Mouse (Mus musculus) lung, embryonic 16.5 days (tissue): ENCODE measurements around the gene Gpalpp1. TPM values are rescaled to one million over a fixed set of nuclear protein-coding genes. Genes with fewer than 3 reads are reported as not detected.

Source experiments
- ATAC-seq: fragments of 200-750 bp; cut with Nextera tagmentation; 2 replicates; pipeline ENCODE4 v1.8.0; 2017; ENCODE audit warnings: low read depth, mild to moderate bottlenecking, moderate library complexity
- H3K27ac ChIP-seq: fragments of 300-500 bp; sonication (generic); 2 replicates; pipeline ENCODE4 v1.5.1; 2014; ENCODE audit warnings: mild to moderate bottlenecking, control low read depth, low read length
- H3K27me3 ChIP-seq: fragments of 300-500 bp; sonication (generic); 2 replicates; pipeline ENCODE4 v1.6.1; 2014; ENCODE audit warnings: low read depth, low read length, mixed read lengths; ENCODE audit not compliant: control insufficient read depth, insufficient read depth
- H3K36me3 ChIP-seq: fragments of 300-500 bp; sonication (generic); 2 replicates; pipeline ENCODE4 v1.6.1; 2014; ENCODE audit warnings: low read length; ENCODE audit not compliant: control insufficient read depth, insufficient read depth
- H3K4me1 ChIP-seq: fragments of 300-500 bp; sonication (generic); replicated peaks from 2 replicates; pipeline ENCODE4 v1.6.1; 2014; ENCODE audit warnings: low read length, mixed read lengths; ENCODE audit not compliant: control insufficient read depth, insufficient read depth
- H3K4me2 ChIP-seq: fragments of 300-500 bp; sonication (generic); 2 replicates; pipeline ENCODE4 v1.6.1; 2014; ENCODE audit warnings: low read depth, low read length, control low read depth
- H3K4me3 ChIP-seq: fragments of 300-500 bp; sonication (generic); 2 replicates; pipeline ENCODE4 v1.5.1; 2014; ENCODE audit warnings: mild to moderate bottlenecking, low read length, control low read depth
- H3K9ac ChIP-seq: fragments of 300-500 bp; sonication (generic); 2 replicates; pipeline ENCODE4 v1.6.1; 2014; ENCODE audit warnings: low read length, control low read depth
- H3K9me3 ChIP-seq: fragments of 300-500 bp; sonication (generic); 2 replicates; pipeline ENCODE4 v1.6.1; 2016; ENCODE audit warnings: low read length; ENCODE audit not compliant: control insufficient read depth
- WGBS: fragments of 180-500 bp; shearing (Covaris S2); extraction: QIAGEN DNeasy Blood & Tissue Kit; methylation state at CpG from one replicate; pipeline ENCODE4 v1.1.7; 2014; 5-methylcytosine and 5-hydroxymethylcytosine counted together
- polyA plus RNA-seq: library from polyadenylated mRNA; unstranded; fragments of >200 nt; fragmentation: Nextera tagmentation; extraction: Ambion mirVana; gene quantifications from 2 replicates; pipeline ENCODE4 v1.2.1, GENCODE M21; 2015

The Gpalpp1 gene
- polyA plus RNA-seq, 1 experiment from 2014 or later, result 12.9 TPM

DNA sequence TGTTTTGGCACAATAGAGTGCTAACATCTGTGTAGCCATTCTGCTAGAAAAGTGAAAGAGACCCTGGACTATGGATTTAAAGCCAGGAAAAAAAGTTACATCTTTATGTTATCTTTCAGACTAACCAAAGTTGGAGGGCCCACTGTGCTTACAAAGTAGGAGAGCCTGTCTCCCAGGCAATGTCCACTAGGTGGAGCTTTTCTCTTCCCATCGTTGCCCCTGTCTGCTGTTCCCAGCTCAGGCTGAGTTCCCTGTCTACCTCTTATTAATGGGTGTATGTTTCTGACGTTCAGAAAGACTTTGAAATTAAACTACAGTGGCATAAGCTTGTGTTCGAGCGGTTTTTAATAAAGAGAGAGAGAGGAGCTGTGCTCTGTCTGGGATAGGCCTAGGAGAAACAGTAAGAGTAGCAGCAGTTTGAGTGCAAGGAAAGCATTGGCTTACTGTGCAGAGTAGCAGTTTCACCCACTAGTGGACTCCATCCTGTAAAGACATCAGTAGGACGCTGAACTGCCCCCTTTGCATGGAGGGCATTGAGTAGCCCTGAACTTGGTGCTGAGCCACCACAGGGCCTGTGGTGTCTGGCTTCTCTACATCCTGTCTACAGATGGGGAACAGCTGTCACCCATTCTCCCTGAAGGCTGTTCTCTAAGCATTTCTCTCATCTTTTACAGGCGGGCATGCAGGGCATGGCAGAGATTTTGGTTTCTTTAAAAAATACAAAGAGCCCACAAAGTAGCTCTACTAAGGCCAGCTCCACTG, 11.5 kb upstream of the Gpalpp1 start:
- H3K27ac ChIP-seq, result peak overlapping the region; percentile 9
- peak; percentile 84 for ATAC-seq
- no peaks in the 10 kb centered on the region for H3K9me3 ChIP-seq
- H3K36me3 ChIP-seq, result peaks cover 23% of the 10 kb centered on the region
- H3K4me1 ChIP-seq, result peaks cover 5% of the 10 kb centered on the region; the same call in 1 of the 2 replicates
- 42% methylated on average over 6 of the region's 6 CpGs for WGBS
- no peak overlapping the region for H3K4me3 ChIP-seq
- H3K9ac ChIP-seq, result no peak overlapping the region
- no peak overlapping the region for H3K4me2 ChIP-seq
- no peaks in the 10 kb centered on the region for H3K27me3 ChIP-seq

DNA sequence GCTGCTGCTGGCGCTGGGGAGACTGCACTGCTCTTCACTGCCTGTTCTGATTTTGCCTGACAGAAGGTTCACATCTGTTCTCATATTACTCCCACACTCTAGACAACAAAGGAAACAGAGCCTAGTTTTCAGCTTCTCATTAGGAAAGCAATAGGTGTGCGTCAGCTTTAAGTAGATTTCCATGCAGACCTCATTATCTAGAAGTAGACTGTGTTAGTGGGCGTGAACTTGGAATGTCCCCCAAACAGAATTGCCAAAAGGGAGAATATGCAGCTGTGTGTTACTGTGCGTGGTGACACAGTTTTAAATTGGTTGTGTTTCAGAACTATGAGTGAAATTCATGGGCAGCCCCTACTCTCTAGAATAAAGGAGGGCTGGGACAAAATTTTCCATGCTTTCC, 9.9 kb upstream of the Gpalpp1 start:
- no peak overlapping the region for H3K9ac ChIP-seq
- peaks cover 5% of the 10 kb centered on the region; the same call in 1 of the 2 replicates for H3K4me1 ChIP-seq
- no peak overlapping the region for H3K27ac ChIP-seq
- H3K4me2 ChIP-seq, result no peak overlapping the region
- no peaks in the 10 kb centered on the region for H3K9me3 ChIP-seq
- ATAC-seq, result peak; percentile 10; the same call in 1 of the 2 replicates
- peaks cover 23% of the 10 kb centered on the region for H3K36me3 ChIP-seq
- no peak overlapping the region for H3K4me3 ChIP-seq
- WGBS, result 77% methylated on average over 4 of the region's 4 CpGs
- H3K27me3 ChIP-seq, result no peaks in the 10 kb centered on the region

DNA sequence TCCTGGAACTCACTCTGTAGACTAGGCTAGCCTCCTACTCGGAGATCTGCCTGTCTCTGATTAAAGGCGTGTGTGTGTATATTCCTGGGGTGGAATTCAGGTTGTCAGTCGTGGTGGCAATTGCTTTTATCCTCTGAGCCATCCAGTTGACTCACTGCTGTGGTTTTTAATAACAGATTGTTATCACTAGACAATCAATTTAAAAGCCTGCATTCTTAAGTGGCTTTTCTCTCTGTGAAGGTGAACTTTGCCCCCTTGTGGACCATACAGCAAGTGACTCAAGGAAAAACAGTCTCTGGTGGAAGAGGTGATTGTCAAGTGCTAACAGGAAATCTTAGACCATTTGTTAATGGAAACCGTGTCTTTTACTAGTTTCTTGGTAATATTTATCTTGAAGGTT, 8.4 kb upstream of the Gpalpp1 start:
- no peak for ATAC-seq

DNA sequence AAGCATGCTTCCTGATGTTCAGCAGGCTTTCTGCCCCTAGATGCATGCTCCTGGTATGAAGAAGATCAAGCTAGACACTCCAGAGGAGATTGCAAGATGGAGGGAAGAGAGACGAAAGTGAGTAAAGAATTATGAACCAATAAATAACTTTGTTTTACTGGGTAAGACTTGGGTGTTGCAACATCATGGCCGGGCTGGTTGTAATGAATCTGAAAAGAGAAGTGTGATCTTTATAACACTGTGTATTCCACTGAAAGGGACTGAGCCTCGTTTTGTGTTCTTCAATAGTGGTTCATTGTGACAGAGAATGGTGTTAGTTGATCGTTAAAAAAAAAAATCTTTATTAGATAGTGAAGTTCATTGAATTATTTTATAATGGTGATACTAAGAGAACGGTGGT, 5.2 kb upstream of the Gpalpp1 start:
- H3K4me3 ChIP-seq, result no peak overlapping the region
- no peak overlapping the region for H3K4me2 ChIP-seq
- no peaks in the 10 kb centered on the region for H3K9me3 ChIP-seq
- no peaks in the 10 kb centered on the region for H3K27me3 ChIP-seq
- peaks cover 3% of the 10 kb centered on the region for H3K4me1 ChIP-seq
- H3K9ac ChIP-seq, result no peak overlapping the region
- 84% methylated on average over 5 of the region's 5 CpGs for WGBS
- H3K36me3 ChIP-seq, result peaks cover 24% of the 10 kb centered on the region; the same call in 1 of the 2 replicates
- no peak for ATAC-seq
- H3K27ac ChIP-seq, result no peak overlapping the region

More for the DNA sequence above, 8.4 kb upstream of the Gpalpp1 start:
- Histone ChIP-seq H3K9me3 (no peaks in the 10 kb centered on the region), H3K4me1 (peaks cover 5% of the 10 kb centered on the region; the same call in 1 of the 2 replicates), H3K4me3 (no peak overlapping the region), H3K9ac (no peak overlapping the region), H3K27ac (no peak overlapping the region), H3K36me3 (peaks cover 24% of the 10 kb centered on the region; the same call in 1 of the 2 replicates), H3K4me2 (no peak overlapping the region), H3K27me3 (no peaks in the 10 kb centered on the region)
- WGBS, result 52% methylated on average over 4 of the region's 4 CpGs

DNA sequence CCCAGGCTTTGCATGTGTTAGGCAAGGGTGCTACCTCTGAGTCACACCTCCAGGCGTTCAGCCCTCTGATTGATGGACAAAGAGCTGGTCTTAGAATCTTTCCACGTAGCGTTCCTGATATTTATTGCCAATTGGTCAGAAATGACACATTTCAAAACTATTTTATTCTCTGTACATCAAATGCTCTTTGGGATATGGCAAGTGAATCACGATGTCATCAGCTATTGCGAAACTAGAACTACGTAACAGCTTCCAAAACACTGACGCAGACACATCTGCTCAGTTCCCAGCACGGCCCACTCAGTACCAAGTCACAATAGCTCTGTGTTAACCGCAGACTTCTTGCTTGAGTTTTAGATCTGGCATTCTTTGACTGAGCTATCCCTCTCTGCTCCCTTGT, 11.0 kb downstream of the Gpalpp1 start:
- Histone ChIP-seq H3K4me2 (no peak overlapping the region), H3K9me3 (no peaks in the 10 kb centered on the region), H3K27me3 (no peaks in the 10 kb centered on the region), H3K4me1 (no peaks in the 10 kb centered on the region), H3K27ac (no peak overlapping the region), H3K36me3 (peaks cover 11% of the 10 kb centered on the region; the same call in 1 of the 2 replicates), H3K4me3 (no peak overlapping the region), H3K9ac (no peak overlapping the region)
- no peak for ATAC-seq
- 85% methylated on average over 9 of the region's 9 CpGs for WGBS

DNA sequence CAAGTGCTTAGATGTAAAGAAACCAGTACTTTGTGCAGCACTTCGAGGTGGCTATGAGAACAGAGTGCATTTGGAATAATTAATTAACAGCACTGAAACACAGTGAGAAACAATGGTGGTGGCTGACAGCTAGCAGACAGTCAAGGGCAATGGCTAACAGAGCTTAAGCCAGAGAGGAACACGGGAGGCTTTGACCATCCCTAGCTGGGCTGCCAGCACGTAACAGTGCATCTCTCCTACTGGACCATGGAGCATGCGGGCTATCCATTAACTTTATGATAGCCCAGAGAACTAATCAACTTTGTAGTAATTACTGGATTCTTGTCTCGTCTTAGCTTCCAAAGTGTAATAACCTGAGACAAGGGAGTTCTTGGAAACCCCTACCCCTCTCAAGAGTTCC, 12.7 kb downstream of the Gpalpp1 start:
- no peaks in the 10 kb centered on the region for H3K4me1 ChIP-seq
- no peaks in the 10 kb centered on the region for H3K27me3 ChIP-seq
- no peak overlapping the region for H3K4me2 ChIP-seq
- peaks cover 14% of the 10 kb centered on the region; the same call in 1 of the 2 replicates for H3K36me3 ChIP-seq
- no peak overlapping the region for H3K27ac ChIP-seq
- H3K9ac ChIP-seq, result no peak overlapping the region
- H3K4me3 ChIP-seq, result no peak overlapping the region
- 88% methylated on average over 5 of the region's 5 CpGs for WGBS
- ATAC-seq, result no peak
- no peaks in the 10 kb centered on the region for H3K9me3 ChIP-seq

DNA sequence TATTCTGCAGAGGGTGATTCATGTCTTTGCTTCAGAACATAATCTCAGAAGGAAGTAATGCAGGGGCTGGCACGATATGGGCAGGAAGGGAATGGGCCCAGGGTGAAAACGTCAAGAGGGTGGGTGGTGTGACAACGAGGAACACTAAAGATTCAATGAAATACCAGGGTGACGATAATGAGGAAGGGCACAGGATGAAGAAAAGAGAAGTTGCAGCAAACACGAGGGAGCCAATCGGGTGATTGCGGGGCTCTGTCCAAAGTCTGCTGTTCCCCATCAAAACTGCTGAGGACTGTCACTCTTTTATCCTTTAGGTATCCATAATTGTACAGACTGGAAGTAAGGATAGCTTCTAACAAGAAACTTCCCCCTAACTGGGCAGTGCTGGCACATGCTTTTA, 13.3 kb downstream of the Gpalpp1 start:
- Histone ChIP-seq H3K9me3 (no peaks in the 10 kb centered on the region), H3K4me2 (no peak overlapping the region), H3K9ac (no peak overlapping the region), H3K4me3 (no peak overlapping the region), H3K27me3 (no peaks in the 10 kb centered on the region), H3K27ac (no peak overlapping the region), H3K36me3 (peaks cover 14% of the 10 kb centered on the region; the same call in 1 of the 2 replicates), H3K4me1 (no peaks in the 10 kb centered on the region)
- WGBS, result 87% methylated on average over 7 of the region's 7 CpGs
- no peak for ATAC-seq

DNA sequence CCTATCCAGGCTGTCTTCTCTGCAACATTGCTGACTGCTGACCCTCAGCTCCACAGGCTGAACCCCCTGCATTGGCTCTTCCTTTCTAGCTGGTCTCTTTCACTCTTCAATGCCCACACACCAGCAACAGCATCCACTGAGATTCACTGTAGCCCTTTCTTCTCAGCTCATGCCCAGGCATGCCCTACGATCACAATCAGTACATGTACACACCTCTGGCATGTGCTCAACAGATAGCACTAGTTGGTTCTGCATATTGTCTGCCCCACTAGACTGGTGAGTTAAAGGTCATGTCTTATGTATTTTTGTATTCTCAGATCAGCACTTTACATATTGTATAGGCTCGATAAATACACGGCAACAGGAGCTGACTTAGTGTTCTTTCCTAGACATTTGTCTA, 26.4 kb downstream of the Gpalpp1 start:
- Histone ChIP-seq H3K27me3 (no peaks in the 10 kb centered on the region), H3K9ac (no peak overlapping the region), H3K4me2 (no peak overlapping the region), H3K36me3 (no peaks in the 10 kb centered on the region), H3K4me3 (no peak overlapping the region), H3K9me3 (no peaks in the 10 kb centered on the region), H3K4me1 (no peaks in the 10 kb centered on the region), H3K27ac (no peak overlapping the region)
- WGBS, result 67% methylated on average over 3 of the region's 3 CpGs
- no peak for ATAC-seq

DNA sequence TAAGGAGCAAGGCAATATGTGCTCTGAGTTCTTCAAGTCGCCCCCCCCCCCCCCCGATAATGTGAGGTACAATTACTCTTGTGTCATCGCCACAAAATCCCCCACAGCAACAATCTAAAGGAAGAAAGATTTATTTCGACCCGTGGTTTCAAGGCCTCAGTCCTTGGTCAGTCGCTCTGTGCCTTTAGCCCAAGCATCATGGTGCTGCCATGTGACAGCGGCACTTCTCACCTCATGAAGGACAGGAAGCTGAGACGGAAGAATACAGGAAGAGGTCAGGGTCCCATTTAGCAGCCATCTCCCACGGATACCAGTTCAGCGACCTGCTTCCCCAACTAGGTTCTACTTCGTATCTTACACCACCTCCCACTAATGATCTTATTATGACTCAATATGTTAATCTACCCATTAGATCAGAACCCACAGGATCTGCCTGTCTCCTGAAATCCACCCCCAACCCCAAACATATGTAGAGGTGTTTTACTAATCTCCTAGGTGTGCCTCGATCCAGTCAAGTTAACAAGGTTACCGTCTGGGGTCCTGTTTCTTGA, 28.4 kb downstream of the Gpalpp1 start:
- H3K9ac ChIP-seq, result no peak overlapping the region
- H3K4me2 ChIP-seq, result no peak overlapping the region
- H3K36me3 ChIP-seq, result no peaks in the 10 kb centered on the region
- 73% methylated on average over 13 of the region's 13 CpGs for WGBS
- no peaks in the 10 kb centered on the region for H3K9me3 ChIP-seq
- no peak for ATAC-seq
- H3K27ac ChIP-seq, result no peak overlapping the region
- H3K27me3 ChIP-seq, result no peaks in the 10 kb centered on the region
- no peaks in the 10 kb centered on the region for H3K4me1 ChIP-seq
- H3K4me3 ChIP-seq, result no peak overlapping the region
